Mouse (Mus musculus) common myeloid progenitor, adult 5-6 weeks (primary cell): ENCODE measurements around the gene Btbd9. TPM values are rescaled to one million over a fixed set of nuclear protein-coding genes. Genes with fewer than 3 reads are reported as not detected.

ENCODE experiments used
- ATAC-seq: replicated peaks from 2 replicates; pipeline ENCODE4 v1.8.0; 2016; ENCODE audit warnings: low read depth, mild to moderate bottlenecking, moderate TSS enrichment, inconsistent platforms; ENCODE audit not compliant: poor library complexity, severe bottlenecking
- total RNA-seq: library from RNA; stranded (forward); fragments of 200-1000, 187-1606 nt; gene quantifications from 2 replicates; pipeline ENCODE4 v1.2.3, GENCODE M21; 2017

The Btbd9 gene
- total RNA-seq, 1 experiment from 2014 or later = 25.5 TPM

GRCm38 (mm10) chr17:30563484-30564075 lies 12.7 kb downstream of the Btbd9 start:
- ATAC-seq = no peak

GRCm38 (mm10) chr17:30562770-30563169 lies 13.5 kb downstream of the Btbd9 start:
- no peak for ATAC-seq

- peak; percentile 82 for ATAC-seq
Observed at GRCm38 (mm10) chr17:30559536-30559935, 16.8 kb downstream of the Btbd9 start.

DNA sequence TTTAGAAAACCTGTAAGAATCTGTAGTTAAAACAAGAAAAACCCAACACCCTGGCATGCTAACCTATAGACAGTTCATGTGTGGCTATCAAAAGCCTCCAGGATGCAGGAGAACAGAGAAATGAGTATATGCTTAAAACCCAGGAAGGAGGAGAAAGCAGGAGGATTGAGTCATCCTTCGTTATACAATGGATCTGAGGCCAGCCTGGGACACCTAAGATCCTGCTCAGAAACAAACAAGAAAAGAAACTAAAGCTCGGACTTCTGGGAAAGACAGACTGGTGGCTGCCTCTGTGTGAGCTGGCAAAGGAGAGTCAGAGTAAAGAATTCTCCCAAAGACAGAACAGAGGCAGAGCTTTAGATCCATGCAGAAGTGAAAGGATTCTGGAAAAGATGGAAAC lies 17.7 kb downstream of the Btbd9 start:
- ATAC-seq = no peak

DNA sequence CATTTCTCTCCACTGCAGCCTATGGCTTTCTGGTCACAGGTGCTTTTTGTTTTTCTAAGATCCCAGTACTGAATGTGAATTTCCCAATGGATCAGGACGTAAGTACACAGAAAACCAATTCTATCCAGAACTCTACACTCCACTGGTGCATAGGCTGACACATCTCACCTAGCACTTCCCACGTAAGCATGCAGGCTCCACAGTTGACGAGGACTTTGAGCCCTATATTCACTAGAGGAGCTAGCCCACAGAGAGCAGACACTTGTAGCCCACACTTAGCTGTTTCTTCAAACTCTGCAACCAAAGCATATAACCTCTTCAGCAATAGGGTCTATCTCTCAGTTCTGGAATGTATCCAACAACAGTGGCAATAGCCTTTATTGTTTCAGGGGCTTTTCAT lies 19.8 kb downstream of the Btbd9 start:
- no peak for ATAC-seq

- ATAC-seq = no peak
Observed at GRCm38 (mm10) chr17:30553027-30553937, 23.0 kb downstream of the Btbd9 start.

DNA sequence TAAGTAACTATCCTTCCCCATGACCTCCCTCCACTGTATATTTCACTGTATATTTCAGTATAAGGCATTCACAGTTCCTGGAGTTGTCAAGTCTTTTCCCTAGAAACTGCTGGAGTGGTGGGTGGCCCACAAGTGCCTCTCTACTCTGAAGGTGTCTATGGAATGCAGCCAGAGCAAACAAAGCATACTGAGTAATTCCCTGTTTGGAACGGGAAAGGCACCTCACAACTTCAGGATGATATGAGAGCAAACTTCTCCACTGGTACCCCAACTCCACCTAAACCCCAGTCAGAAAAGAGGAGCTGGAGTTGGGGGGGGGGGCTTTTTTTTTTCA lies 25.5 kb downstream of the Btbd9 start:
- no peak for ATAC-seq

DNA sequence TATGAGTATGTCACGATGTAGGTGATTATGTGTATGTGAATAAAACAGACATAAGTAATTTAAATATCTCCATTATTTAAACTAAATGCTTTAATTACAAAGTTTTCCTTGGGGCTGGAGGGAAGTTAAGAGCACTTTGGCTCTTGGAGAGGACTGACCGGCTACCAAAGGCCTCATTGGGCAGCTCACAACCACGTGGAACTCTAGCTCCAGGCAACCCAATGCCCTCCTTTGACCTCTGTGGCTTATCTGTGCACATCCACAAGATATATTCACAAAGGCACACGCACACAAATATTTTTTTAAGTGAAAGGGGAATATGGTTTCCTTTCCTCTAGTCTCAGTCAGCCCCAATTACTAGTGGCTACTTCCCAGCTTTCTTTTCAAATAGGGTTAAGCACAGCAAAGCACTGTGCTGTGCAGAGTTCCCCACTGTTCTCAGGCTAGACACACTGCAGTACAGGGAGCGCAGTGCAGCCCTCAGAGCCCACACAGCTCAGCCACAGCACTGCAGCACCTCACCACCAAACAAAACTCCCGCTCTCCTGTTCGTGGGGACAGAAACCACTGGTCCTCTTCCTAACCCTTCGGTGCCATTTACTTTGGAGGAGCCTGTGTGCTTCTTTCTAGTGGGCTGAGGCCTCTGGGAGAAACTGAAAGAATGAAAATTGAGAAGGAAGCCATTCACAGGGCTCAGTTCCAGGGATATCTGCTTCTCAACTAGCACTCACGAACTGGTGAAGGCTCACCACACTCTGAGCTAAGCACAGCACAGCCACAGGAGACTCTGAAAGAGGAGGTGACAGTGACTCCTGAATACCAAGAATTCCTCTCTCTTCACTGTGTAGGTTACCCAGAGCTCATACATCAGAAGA lies 26.2 kb downstream of the Btbd9 start:
- no peak for ATAC-seq

DNA sequence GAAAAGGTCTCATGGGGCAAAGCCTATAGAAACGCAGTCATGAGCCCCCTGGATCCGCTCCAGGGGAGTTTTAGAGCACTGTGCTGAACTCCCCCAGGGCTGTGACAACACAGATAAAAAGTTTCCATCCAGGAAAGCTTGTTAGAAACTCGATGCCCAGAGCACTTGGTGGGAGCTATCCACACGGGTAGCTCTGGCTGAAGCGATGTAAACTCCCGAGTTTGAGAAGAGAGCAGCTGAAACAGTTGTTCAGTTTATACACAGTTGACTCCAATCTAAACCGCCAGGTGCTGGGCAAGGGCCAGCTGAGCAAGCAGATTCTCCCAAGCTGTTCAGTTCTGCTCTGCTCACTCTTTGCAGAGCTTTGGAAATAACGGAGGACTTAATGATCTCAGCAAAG lies 37.2 kb downstream of the Btbd9 start:
- no peak for ATAC-seq

GRCm38 (mm10) chr17:30536651-30537050 lies 39.6 kb downstream of the Btbd9 start:
- ATAC-seq = no peak

GRCm38 (mm10) chr17:30533098-30533497 lies 43.2 kb downstream of the Btbd9 start:
- ATAC-seq = no peak

GRCm38 (mm10) chr17:30530542-30530940 lies 45.7 kb downstream of the Btbd9 start:
- no peak for ATAC-seq

DNA sequence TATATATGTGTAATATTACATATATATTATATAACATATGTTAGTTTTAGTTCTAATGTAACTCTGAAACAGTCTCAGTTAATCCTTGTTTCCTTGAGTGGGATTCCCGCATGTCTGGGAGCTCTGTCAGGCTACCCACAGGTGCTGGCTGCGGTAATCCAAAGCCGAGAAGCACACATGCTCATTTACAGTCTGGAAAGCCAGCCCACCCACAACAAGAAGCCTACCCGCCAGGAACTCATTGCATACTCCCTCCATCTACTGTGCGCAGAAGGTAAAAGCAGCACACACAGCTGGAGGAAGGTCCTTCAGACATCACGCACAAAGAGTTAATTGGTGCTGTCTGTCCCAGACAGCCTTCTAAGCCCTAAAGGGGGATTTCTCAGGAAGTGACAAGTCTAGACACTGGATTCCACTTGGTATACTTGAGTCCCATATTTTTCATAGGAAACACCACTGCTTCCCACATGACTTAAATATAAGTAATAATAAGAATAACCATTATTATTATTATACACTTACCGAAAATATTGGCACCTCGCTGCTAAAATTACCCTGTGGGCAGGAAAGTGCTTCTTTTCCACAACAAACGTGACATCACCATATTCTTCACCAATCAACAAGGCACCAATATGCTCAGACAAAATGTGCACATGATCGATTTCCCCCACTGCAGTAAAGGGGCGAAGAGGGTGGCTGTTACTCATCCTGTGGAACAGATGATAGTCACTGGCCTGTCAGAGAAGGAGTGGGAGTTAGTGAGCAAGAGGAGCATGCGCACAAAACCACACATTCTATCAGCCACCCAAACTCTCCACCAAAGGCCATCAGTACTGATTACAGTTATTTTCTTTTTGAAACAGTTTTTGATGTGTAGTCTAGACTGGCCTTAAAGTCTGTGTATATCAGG lies 46.4 kb downstream of the Btbd9 start:
- ATAC-seq = no peak

- 0 out of 2 replicates have a peak, but pooled peaks have one; percentile 15 for ATAC-seq
Observed at GRCm38 (mm10) chr17:30525405-30526295, 50.6 kb downstream of the Btbd9 start.

DNA sequence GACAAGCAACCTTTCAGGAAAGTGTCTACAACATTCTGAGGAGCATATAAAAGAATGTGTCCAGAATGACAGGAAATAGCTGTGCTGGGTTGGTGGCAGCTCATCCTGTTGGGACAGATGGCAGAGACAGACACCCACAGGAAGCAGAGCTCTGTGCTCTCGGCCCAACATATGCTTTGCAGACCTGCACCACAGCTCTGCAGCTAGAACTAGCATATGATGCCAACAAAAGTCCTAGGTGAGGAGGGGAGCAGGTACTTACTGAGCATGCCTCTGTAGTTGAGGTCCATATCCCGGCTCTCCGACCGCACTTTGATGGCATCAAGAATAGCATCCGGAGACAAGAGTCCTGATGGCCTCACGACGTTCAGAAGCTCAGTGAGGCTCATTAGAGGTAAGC lies 51.8 kb downstream of the Btbd9 start:
- ATAC-seq = peak; percentile 74

DNA sequence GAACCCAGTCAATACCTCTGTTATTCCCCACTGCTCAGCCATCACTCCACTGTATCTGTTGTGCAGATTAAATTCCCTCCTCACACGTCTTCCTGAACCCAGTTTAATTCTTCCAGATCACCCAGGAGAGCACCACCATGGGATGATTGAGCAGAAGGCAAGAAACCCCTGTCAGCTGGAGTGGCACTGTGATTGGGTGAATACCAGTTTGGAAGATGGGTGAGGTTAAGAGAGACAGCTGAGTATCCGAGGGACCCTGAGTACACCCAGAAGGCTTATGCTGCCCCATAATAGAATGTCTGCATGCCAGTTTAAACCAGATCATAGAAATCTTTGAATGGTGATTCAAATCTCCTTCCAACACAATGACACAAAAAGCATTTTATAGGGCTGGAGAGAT lies 52.5 kb downstream of the Btbd9 start:
- no peak for ATAC-seq

GRCm38 (mm10) chr17:30522406-30523078 lies 53.7 kb downstream of the Btbd9 start:
- ATAC-seq = no peak

DNA sequence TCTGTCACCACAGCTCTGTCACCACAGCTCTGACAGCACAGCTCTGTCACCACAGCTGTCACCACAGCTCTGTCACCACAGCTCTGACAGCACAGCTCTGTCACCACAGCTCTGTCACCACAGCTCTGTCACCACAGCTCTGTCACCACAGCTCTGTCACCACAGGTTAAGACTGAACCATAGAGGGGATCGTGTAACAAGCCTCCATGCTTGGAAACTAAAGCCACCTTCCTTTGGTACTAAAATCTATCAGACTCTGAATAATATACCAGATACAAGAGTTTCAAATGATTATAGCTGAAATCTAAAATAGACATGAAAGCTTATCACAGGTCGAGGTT lies 57.1 kb downstream of the Btbd9 start:
- peak; percentile 46; the same call in 1 of the 2 replicates for ATAC-seq
